Mouse (Mus musculus) intestine, postnatal 0 days (tissue): ENCODE results near the gene Rgs8. TPM values are rescaled to one million over a fixed set of nuclear protein-coding genes. Genes with fewer than 3 reads are reported as not detected.

Experiments used
- ATAC-seq: fragments of 200-750 bp; cut with Nextera tagmentation; 2 replicates; pipeline ENCODE4 v1.8.0; 2017; ENCODE audit warnings: mild to moderate bottlenecking, moderate TSS enrichment, moderate library complexity
- H3K27ac ChIP-seq: fragments of 300-500 bp; sonication (generic); 2 replicates; pipeline ENCODE4 v1.5.1; 2014; ENCODE audit warnings: mild to moderate bottlenecking, low read depth, low read length, moderate library complexity
- H3K27me3 ChIP-seq: fragments of 300-500 bp; sonication (generic); replicated peaks from 2 replicates; pipeline ENCODE4 v1.6.1; 2014; ENCODE audit warnings: low read length, mixed read lengths; ENCODE audit not compliant: control insufficient read depth, insufficient read depth
- H3K36me3 ChIP-seq: fragments of 300-500 bp; sonication (generic); 2 replicates; pipeline ENCODE4 v1.6.1; 2014; ENCODE audit warnings: mild to moderate bottlenecking, moderate library complexity; ENCODE audit not compliant: control insufficient read depth, insufficient read depth
- H3K4me1 ChIP-seq: fragments of 300-500 bp; sonication (generic); replicated peaks from 2 replicates; pipeline ENCODE4 v1.6.1; 2014; ENCODE audit warnings: antibody characterized with exemption, low read length, mixed read lengths; ENCODE audit not compliant: control insufficient read depth, insufficient read depth
- H3K4me2 ChIP-seq: fragments of 300-500 bp; sonication (generic); replicated peaks from 2 replicates; pipeline ENCODE4 v1.6.1; 2014; ENCODE audit warnings: low read depth, mild to moderate bottlenecking, moderate library complexity
- H3K4me3 ChIP-seq: fragments of 300-500 bp; sonication (generic); 2 replicates; pipeline ENCODE4 v1.5.1; 2014; ENCODE audit warnings: low read depth, low read length
- H3K9ac ChIP-seq: fragments of 300-500 bp; sonication (generic); 2 replicates; pipeline ENCODE4 v1.6.1; 2014; ENCODE audit warnings: mild to moderate bottlenecking, low read depth, low read length
- H3K9me3 ChIP-seq: fragments of 300-500 bp; sonication (generic); 2 replicates; pipeline ENCODE4 v1.6.1; 2016; ENCODE audit warnings: mixed run types; ENCODE audit not compliant: control insufficient read depth
- CTCF ChIP-seq: sonication (generic); IDR thresholded peaks from 2 replicates; pipeline ENCODE4 v1.5.1; 2016; ENCODE audit warnings: low read depth, mild to moderate bottlenecking, control low read depth, antibody characterized with exemption, moderate library complexity
- WGBS: fragments of 180-500 bp; shearing (Covaris S2); extraction: QIAGEN DNeasy Blood & Tissue Kit; methylation state at CpG from one replicate; pipeline ENCODE4 v1.1.7; 2014; 5-methylcytosine and 5-hydroxymethylcytosine counted together
- polyA plus RNA-seq: library from polyadenylated mRNA; unstranded; fragments of >200 nt; fragmentation: Nextera tagmentation; extraction: Ambion mirVana; gene quantifications from 2 replicates; pipeline ENCODE4 v1.2.1, GENCODE M21; 2015

The Rgs8 gene
- polyA plus RNA-seq, 1 experiment from 2014 or later: 0.07 TPM

GRCm38 (mm10) chr1:153733181-153733580 is 80.4 kb downstream of the Rgs8 start:
- H3K4me3 ChIP-seq: no peak overlapping the region
- no peak for TF ChIP-seq CTCF
- WGBS: 51% methylated on average over 9 of the region's 9 CpGs
- H3K27me3 ChIP-seq: peaks cover 6% of the 10 kb centered on the region; the same call in 1 of the 2 replicates
- H3K36me3 ChIP-seq: no peaks in the 10 kb centered on the region
- H3K9me3 ChIP-seq: no peaks in the 10 kb centered on the region
- no peak overlapping the region for H3K27ac ChIP-seq
- ATAC-seq: no peak
- H3K4me1 ChIP-seq: no peaks in the 10 kb centered on the region
- no peak overlapping the region for H3K9ac ChIP-seq
- no peak overlapping the region for H3K4me2 ChIP-seq

DNA sequence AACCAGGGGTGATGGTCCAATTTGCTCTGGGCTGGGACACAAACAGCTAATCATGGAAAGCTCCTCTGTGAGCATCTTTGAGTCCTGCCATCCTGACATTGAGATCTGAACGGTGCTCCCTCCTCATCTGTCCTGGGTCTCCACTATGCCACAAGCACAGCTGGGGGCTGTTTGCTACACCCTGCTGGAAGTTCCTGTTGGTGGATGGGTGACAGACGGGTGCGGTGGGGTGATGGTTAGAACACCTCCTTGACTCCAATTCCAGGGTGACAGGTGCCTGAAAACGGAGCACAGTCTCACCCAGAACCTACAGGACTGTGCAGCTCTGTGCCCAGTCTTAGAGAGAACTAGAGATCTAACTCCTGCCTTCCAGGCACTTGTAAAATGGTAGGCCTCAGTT is 82.0 kb downstream of the Rgs8 start:
- H3K27me3 ChIP-seq: peaks cover 22% of the 10 kb centered on the region
- no peaks in the 10 kb centered on the region for H3K36me3 ChIP-seq
- H3K9ac ChIP-seq: no peak overlapping the region
- 73% methylated on average over 4 of the region's 4 CpGs for WGBS
- H3K4me2 ChIP-seq: no peak overlapping the region
- H3K9me3 ChIP-seq: no peaks in the 10 kb centered on the region
- TF ChIP-seq CTCF: no peak
- H3K27ac ChIP-seq: no peak overlapping the region
- no peaks in the 10 kb centered on the region for H3K4me1 ChIP-seq
- no peak for ATAC-seq
- H3K4me3 ChIP-seq: no peak overlapping the region

DNA sequence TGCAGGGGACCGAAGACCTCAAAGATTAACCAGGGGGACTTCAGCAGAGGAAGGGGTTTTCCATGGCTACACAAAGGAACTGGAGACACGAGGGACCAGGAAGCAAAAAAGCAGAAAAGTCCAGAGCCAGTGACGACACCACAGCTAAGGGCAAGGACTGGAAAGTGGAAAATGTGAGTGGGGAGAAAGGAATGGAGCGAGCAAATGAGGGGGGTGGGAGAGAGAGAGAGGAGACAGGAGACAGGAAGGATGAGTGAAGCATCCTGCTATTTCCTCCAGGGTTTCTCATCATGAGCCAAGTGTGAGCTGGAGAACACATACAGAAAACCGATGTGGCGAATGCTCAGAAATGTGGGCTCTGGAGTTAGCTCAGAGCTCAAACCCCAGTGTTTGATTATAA is 83.3 kb downstream of the Rgs8 start:
- TF ChIP-seq CTCF: no peak
- no peaks in the 10 kb centered on the region for H3K4me1 ChIP-seq
- H3K27me3 ChIP-seq: peaks cover 29% of the 10 kb centered on the region
- no peak for ATAC-seq
- no peak overlapping the region for H3K4me3 ChIP-seq
- no peaks in the 10 kb centered on the region for H3K36me3 ChIP-seq
- H3K9ac ChIP-seq: no peak overlapping the region
- 51% methylated on average over 6 of the region's 6 CpGs for WGBS
- no peak overlapping the region for H3K27ac ChIP-seq
- H3K9me3 ChIP-seq: no peaks in the 10 kb centered on the region
- no peak overlapping the region for H3K4me2 ChIP-seq

DNA sequence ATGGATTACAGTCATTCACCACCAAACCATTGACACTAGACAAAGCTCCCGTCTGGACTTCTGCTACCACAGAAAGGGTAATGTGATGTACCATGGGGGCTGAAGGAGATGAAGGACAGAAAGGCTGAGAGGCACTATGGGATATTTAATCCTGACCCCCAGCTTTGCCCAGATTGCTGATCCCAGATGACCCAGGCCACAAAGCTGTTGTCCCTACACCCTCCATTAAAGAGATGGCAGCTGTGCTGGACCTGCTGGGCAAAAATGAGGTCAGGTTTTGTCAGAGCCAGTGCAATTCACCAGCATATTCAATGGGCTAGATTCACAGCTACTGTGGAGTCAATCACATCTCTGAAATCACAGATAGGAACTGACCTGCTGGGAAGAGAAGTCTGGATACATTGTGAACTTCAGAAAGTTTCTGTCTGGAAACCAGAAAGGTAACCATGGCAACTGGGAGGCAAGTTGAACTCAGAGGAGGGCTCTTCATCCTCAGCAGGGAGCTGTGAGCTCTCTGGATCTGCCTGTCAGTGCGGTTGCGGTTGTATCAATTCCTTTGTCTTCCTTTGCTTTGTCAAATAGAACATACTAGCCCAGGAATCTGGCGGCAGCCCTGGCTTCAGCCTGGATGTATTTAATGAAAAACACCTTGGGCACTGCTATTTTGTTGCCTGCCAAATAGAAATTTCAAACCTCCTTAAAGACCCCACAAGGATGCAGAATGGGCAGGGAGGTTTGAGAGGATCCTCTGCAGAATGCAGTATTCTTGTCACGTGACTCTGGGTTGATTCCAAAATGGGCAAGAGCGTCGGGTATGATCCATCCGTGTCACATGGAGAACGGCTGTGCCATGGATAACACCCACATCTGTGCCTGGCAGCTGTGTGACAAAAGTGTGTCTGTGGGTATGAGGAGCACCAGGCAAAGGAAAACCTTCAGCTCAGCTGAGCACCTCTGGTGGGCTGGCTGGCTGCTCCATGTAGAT is 84.6 kb downstream of the Rgs8 start:
- Histone ChIP-seq H3K36me3 (no peaks in the 10 kb centered on the region), H3K27me3 (peaks cover 33% of the 10 kb centered on the region), H3K4me2 (no peak overlapping the region), H3K9ac (no peak overlapping the region), H3K4me3 (no peak overlapping the region), H3K4me1 (no peaks in the 10 kb centered on the region), H3K27ac (no peak overlapping the region), H3K9me3 (no peaks in the 10 kb centered on the region)
- WGBS: 60% methylated on average over 9 of the region's 9 CpGs
- no peak for TF ChIP-seq CTCF
- no peak for ATAC-seq

DNA sequence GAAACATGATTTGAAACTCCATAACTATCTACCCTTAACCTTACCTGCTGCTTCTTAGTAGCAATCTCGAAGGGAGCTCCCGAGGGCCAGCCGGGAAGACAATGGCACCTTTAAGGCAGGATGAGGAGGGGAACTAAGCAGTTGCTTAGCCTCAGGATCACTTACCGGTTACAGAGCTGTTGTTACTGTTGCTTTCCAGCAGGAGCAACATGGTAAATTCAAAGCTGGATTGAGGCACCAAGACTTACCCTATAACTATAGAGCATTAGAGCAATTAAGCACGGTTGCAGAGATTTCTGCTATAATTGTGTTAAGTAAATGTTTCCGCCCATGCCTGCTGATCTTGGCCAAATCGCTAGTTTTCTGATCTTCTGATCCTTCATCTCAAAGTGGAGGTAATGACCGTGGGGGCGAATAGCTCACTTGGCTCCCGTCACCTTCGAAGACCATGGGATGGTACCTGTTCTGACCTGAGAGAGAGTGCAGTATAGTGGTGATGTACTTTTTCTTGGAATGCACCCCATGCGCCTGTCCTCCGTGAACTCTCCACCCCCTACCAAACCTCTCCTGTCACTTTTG is 86.7 kb downstream of the Rgs8 start:
- H3K4me2 ChIP-seq: peak overlapping the region; percentile 67
- no peak overlapping the region for H3K9ac ChIP-seq
- 17% methylated on average over 13 of the region's 13 CpGs for WGBS
- H3K4me3 ChIP-seq: peak overlapping the region; percentile 38
- ATAC-seq: no peak
- H3K9me3 ChIP-seq: no peaks in the 10 kb centered on the region
- no peak for TF ChIP-seq CTCF
- H3K36me3 ChIP-seq: no peaks in the 10 kb centered on the region
- no peak overlapping the region for H3K27ac ChIP-seq
- H3K27me3 ChIP-seq: peaks cover 33% of the 10 kb centered on the region
- no peaks in the 10 kb centered on the region for H3K4me1 ChIP-seq

- WGBS: 2% methylated on average over 28 of the region's 28 CpGs
- ATAC-seq: peak; percentile 50; the same call in 1 of the 2 replicates
- Histone ChIP-seq H3K9ac (peak within 1 kb of the TSS; percentile 31), H3K9me3 (no peaks in the 10 kb centered on the region), H3K27me3 (peaks cover 33% of the 10 kb centered on the region), H3K36me3 (no peaks in the 10 kb centered on the region), H3K4me3 (peak within 1 kb of the TSS; percentile 38), H3K4me2 (peak within 1 kb of the TSS; percentile 67), H3K27ac (no peak within 1 kb of the TSS), H3K4me1 (no peaks in the 10 kb centered on the region)
- TF ChIP-seq CTCF: no peak
Measured at GRCm38 (mm10) chr1:153740145-153740544, 87.3 kb downstream of the Rgs8 start, which contains the start of gene Rgs16. Gene Rgs16 (plus strand): TSS chr1:153740349.
